Mouse (Mus musculus) heart, adult 9 months (tissue): ENCODE data around the gene Acrv1.
"Not testable (repeated sequence)": the region's sequence is repeated elsewhere in the genome, so short reads cannot be mapped to it uniquely, and the experiment has no call there.

Experiments
- DNase-seq, 2 experiments: peaks; one replicate each; pipeline ENCODE4 v3.0.0; 2022; ENCODE audit warnings: low spot score in 2 of 2

Acrv1 gene

DNA sequence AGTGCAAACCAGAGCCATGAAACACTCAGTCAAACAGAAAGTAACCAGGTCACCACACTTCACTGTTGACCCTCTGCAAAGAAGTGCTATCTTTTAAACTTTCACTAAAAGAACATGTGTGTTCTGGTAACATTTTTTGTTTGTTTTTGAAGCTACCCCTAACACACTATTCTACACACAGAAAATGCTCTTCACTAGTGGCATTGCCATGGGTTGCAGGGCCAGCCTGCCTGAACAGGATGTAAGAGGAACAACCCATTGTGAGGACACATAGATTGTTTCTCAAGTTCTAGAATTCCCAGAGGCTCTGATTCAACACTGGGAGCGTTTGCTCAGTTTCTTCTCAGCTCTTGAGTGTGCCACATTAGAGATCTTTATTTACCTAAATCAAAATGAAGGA, at the start of gene Acrv1:
Gene Acrv1, plus strand, starts transcription at position 301 of the 400 bp plus-strand sequence.
- no peak for DNase-seq

GRCm38 (mm10) chr9:36643276-36643675, 49.7 kb upstream of the Acrv1 start, which contains the start of gene A630095E13Rik:
Gene A630095E13Rik, minus strand, starts transcription at chr9:36643376.
- DNase-seq = not testable (repeated sequence)

DNA sequence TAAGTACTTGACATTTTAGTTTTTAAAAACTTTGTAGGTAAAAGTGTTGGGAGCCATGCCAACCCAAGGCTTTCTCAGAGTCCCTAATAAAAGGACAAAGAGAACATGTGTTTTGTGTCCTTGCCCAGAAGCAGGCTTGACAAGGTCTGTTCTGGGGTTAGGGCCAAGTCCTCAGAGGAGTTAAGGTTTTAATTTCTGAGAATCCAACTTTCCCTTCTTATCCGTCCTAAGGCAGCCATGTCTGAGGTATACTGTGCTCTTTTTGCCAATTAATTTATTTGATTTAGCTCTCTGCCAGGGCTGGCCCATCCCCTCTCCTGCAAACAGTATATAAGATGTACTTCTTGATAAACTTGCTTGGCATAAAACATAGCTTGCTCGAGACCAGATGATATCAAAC, 11.6 kb upstream of the Acrv1 start:
- no peak for DNase-seq

GRCm38 (mm10) chr9:36687329-36687728, 5.7 kb upstream of the Acrv1 start:
- no peak for DNase-seq

DNA sequence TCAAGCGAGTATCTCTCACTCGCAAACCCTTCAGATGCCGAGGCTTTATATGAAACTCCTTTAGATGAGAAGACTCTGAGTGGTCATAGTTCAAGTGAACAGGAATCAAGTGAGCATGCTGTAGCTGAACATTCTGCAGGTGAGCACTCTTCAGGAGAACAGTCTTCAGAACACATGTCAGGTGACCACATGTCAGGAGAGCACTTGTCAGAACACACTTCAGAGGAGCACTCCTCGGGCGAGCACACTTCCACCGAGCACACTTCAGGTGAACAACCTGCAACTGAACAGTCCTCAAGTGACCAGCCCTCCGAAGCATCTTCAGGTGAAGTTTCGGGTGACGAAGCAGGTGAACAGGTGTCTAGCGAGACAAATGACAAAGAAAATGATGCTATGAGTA, 1.3 kb downstream of the Acrv1 start:
- no peak for DNase-seq

DNA sequence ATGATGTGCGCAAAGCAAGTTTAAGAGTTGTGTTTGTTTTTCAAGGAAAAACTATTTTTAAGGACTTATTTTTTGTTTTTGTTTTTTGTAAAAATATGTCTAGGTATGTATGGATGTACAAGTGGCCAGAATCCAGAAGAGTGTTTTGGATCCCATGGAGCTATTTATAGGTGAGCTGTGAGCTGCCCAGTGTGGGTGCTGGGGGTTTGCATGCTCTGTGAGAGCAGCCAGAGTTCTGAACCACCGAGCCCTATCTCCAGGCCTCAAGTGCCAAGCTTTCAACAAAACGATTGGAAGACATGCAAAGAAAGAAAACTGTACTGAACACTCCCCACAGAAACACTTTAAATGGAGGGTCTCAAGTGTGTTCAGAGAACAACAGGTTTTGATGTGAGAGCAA, 12.9 kb downstream of the Acrv1 start:
- DNase-seq = no peak

- DNase-seq = no peak
Observed at GRCm38 (mm10) chr9:36707304-36707703, 14.3 kb downstream of the Acrv1 start.

DNA sequence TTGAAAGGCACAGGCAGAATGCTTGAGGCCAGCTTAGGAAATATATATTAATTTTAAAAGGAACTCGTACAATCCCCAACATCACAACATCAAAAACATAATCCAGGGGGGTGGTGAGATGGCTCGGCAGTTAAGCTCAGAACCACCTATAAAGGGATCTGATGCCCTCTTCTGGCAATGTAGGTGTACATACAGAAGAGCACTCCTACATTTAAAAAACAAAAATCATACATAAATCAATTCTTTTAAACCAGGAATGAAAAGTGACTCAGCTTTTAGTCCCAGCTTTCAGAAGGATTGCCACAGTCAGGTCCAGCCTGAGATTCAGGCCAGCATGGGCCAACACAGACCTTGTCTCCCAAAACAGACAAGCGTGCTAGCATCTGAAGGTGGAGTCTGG, 23.6 kb downstream of the Acrv1 start:
- DNase-seq = no peak

- peak; percentile 88 to 92 for DNase-seq
Observed at GRCm38 (mm10) chr9:36726131-36727033, 33.4 kb downstream of the Acrv1 start.

DNA sequence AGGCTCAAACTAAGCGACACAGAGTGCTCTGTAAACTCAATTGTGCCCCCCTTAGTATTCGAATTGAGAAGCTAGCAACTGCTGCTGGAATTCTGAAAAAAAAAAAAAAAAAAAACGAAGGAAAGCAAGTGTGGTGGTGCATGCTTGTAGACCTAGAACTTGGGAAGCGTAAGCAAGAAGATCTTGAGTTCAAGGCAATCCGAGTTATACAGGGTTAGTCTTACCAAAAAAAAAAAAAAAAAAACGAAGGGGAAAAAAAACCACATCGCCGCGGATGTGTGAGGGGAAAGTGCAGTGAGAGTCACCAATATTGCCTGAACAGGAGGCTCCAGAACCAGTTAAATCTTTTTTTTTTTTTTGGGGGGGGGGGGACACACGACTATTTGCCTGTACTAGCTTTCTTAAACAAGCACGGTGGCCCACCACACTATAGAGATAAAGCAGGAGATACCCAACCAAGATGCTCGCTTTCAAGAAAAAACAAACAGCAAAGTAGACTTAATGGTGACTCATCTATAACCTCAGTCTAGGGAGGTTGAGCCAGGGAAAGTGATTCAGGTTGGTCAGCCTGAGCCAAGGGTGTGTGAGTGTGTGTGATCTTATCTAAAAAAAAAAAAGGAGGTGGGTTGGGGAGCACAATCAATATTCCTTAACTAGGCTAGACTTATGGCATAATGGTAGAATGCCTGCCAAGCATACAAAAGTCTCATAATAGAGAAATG, 34.2 kb downstream of the Acrv1 start, which contains the start of gene Chek1:
Gene Chek1, minus strand, starts transcription at position 32 of the 722 bp plus-strand sequence.
- DNase-seq = no peak
